In the genomic region with DNA sequence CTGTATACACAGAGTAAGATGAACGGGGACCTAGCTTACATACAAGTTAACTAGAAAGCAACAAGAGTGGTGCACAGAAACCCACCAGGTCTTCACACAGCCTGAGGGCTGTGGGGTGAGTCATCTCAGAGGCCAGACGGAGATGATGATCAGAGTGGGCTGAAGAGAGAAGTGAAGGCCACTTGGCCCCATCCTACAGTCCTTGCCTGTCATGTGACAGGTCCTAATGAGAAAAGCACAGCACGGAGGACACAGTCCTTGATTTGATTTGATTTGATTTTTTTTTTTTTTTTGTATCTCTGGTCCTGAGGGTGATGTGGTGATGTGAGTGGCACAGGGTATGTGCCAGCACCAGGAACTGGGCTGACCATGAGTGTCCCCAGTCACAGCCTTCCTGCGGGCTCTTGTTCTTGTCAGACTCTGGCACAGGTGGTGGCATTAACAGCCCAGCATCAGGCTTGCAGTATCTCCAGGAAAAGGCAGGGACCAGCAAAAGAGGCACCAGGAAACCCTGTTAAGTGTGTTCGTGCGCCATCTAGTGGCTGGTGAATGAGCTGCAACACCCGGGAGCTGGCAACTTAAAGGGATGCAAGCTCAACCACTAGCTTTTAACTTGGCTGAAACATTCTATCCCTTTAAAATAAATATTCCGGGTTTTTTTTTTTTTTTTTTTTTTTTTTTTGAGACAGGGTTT, we compare ENCODE assay signal across 8 mouse cellular contexts. TPM values are rescaled to one million over a fixed set of nuclear protein-coding genes. Genes with fewer than 3 reads are reported as not detected.
DNase-seq lines count a peak whose midpoint lies in the region; ATAC-seq and TF ChIP-seq lines count a peak whose summit lies in the region.

No protein-coding gene starts in this region.

- ATAC-seq in activated CD4-positive, CD25-positive, alpha-beta regulatory T cell, adult 4 months: peak; percentile 63
- ATAC-seq in common myeloid progenitor, adult 5-6 weeks (replicated peaks; ENCODE audit: low read depth, poor library complexity, severe bottlenecking): peak; percentile 77
- peak; percentile 30; the same call in 1 of the 2 replicates for ATAC-seq in intestine, postnatal 0 days
- 0 out of 2 replicates have a peak, but pooled peaks have one; percentile 18 for ATAC-seq in stomach, embryonic 14.5 days (ENCODE audit: insufficient number of reproducible peaks, insufficient read depth, low FRiP score, low read depth)

- no peak overlapping the region for H3K4me2 ChIP-seq in intestine, postnatal 0 days (replicated peaks; ENCODE audit: low read depth)
- no peak overlapping the region for H3K4me2 ChIP-seq in stomach, embryonic 14.5 days (replicated peaks; ENCODE audit: low read depth, low read length)

- no peaks in the 10 kb centered on the region for H3K9me3 ChIP-seq in intestine, postnatal 0 days (ENCODE audit: control insufficient read depth)
- no peaks in the 10 kb centered on the region for H3K9me3 ChIP-seq in limb, embryonic 10.5 days (replicated peaks)
- no peaks in the 10 kb centered on the region for H3K9me3 ChIP-seq in stomach, embryonic 14.5 days (ENCODE audit: control insufficient read depth, low read depth, low read length)

- 0 out of 2 replicates have a peak, but pooled peaks cover 4% of the 10 kb centered on the region for H3K4me1 ChIP-seq in intestine, postnatal 0 days (replicated peaks; ENCODE audit: control insufficient read depth, insufficient read depth, low read length)
- peaks cover 13% of the 10 kb centered on the region for H3K4me1 ChIP-seq in limb, embryonic 10.5 days
- no peaks in the 10 kb centered on the region for H3K4me1 ChIP-seq in stomach, embryonic 14.5 days (ENCODE audit: control insufficient read depth, insufficient read depth, low read length)

- H3K9ac ChIP-seq in intestine, postnatal 0 days (ENCODE audit: low read depth, low read length): no peak overlapping the region
- H3K9ac ChIP-seq in stomach, embryonic 14.5 days (replicated peaks; ENCODE audit: low read depth, low read length): no peak overlapping the region

- TF ChIP-seq CTCF in intestine, postnatal 0 days (IDR thresholded peaks at IDR 0.05; ENCODE audit: low read depth): peak; percentile 89

- no peak overlapping the region for H3K27ac ChIP-seq in intestine, postnatal 0 days (ENCODE audit: low read depth, low read length)
- no peak overlapping the region for H3K27ac ChIP-seq in limb, embryonic 10.5 days
- no peak overlapping the region for H3K27ac ChIP-seq in stomach, embryonic 14.5 days (ENCODE audit: low read length)

- H3K27me3 ChIP-seq in intestine, postnatal 0 days (replicated peaks; ENCODE audit: control insufficient read depth, insufficient read depth, low read length): no peaks in the 10 kb centered on the region
- H3K27me3 ChIP-seq in limb, embryonic 10.5 days (ENCODE audit: low read depth, poor library complexity, severe bottlenecking): no peaks in the 10 kb centered on the region
- H3K27me3 ChIP-seq in stomach, embryonic 14.5 days (ENCODE audit: control insufficient read depth, insufficient read depth, low read length): no peaks in the 10 kb centered on the region

- peak; percentile 76 for DNase-seq in 3134 (ENCODE audit: extremely low read depth, insufficient read length, low spot score)
- peak; percentile 90 for DNase-seq in gastrocnemius, postnatal 10 days
- DNase-seq in limb, embryonic 10.5 days (ENCODE audit: low spot score): peak; percentile 93
- DNase-seq in naive thymus-derived CD4-positive, alpha-beta T cell, adult 2 months (ENCODE audit: low read depth): peak; percentile 90

- WGBS in intestine, postnatal 0 days: 34% methylated on average over 8 of the region's 8 CpGs
- 40% methylated on average over 8 of the region's 8 CpGs for WGBS in limb, embryonic 10.5 days
- WGBS in stomach, embryonic 14.5 days: 36% methylated on average over 8 of the region's 8 CpGs

- no peak overlapping the region for H3K4me3 ChIP-seq in intestine, postnatal 0 days (ENCODE audit: low read depth, low read length)
- no peak overlapping the region for H3K4me3 ChIP-seq in limb, embryonic 10.5 days
- H3K4me3 ChIP-seq in stomach, embryonic 14.5 days (ENCODE audit: low read depth, low read length): no peak overlapping the region

- peaks cover 61% of the 10 kb centered on the region for H3K36me3 ChIP-seq in intestine, postnatal 0 days (ENCODE audit: control insufficient read depth, insufficient read depth)
- peaks cover 81% of the 10 kb centered on the region for H3K36me3 ChIP-seq in limb, embryonic 10.5 days
- H3K36me3 ChIP-seq in stomach, embryonic 14.5 days (ENCODE audit: control insufficient read depth, insufficient read depth, low read length): peaks cover 35% of the 10 kb centered on the region

RNA-seq across cellular contexts. Expression of a gene that starts 11.8 kb away (rescaled TPM):
- 100 to 1,000 TPM; 219 to 245 TPM for polyA plus RNA-seq in activated CD4-positive, CD25-positive, alpha-beta regulatory T cell, adult 4 months (2017; shearing (Covaris generic))
- total RNA-seq in common myeloid progenitor, adult 5-6 weeks (2017): 47.2 and 65.4 TPM in 2 replicates
- 100 to 1,000 TPM; 198 to 232 TPM for total RNA-seq in gastrocnemius, postnatal 10 days (2021)
- 165 and 173 TPM in 2 replicates for polyA plus RNA-seq in intestine, postnatal 0 days (2015; fragmentation: Nextera tagmentation; extraction: Ambion mirVana)
- 287 and 339 TPM in 2 replicates for polyA plus RNA-seq in limb, embryonic 10.5 days (2016; fragmentation: Nextera tagmentation; extraction: Ambion mirVana)
- 242 and 259 TPM in 2 replicates for polyA plus RNA-seq in stomach, embryonic 14.5 days (2014; fragmentation: Nextera tagmentation; extraction: Ambion mirVana)

RNA-seq across cellular contexts. Expression of a gene that starts 39.5 kb away (rescaled TPM):
- 1 to 10 TPM; 2.0 TPM for polyA plus RNA-seq in activated CD4-positive, CD25-positive, alpha-beta regulatory T cell, adult 4 months (2017; shearing (Covaris generic))
- total RNA-seq in common myeloid progenitor, adult 5-6 weeks (2017): 21.6 TPM in 2 replicates
- 1 to 10 TPM; 2.2 to 2.8 TPM for total RNA-seq in gastrocnemius, postnatal 10 days (2021)
- polyA plus RNA-seq in intestine, postnatal 0 days (2015; fragmentation: Nextera tagmentation; extraction: Ambion mirVana): 0.33 and 0.46 TPM in 2 replicates
- 7.3 and 7.7 TPM in 2 replicates for polyA plus RNA-seq in limb, embryonic 10.5 days (2016; fragmentation: Nextera tagmentation; extraction: Ambion mirVana)
- polyA plus RNA-seq in stomach, embryonic 14.5 days (2014; fragmentation: Nextera tagmentation; extraction: Ambion mirVana): 3.3 and 5.5 TPM in 2 replicates

RNA-seq across cellular contexts. Expression of a gene that starts 53.6 kb away (rescaled TPM):
- polyA plus RNA-seq in activated CD4-positive, CD25-positive, alpha-beta regulatory T cell, adult 4 months (2017; shearing (Covaris generic)): 100 to 1,000 TPM; 169 to 182 TPM
- total RNA-seq in common myeloid progenitor, adult 5-6 weeks (2017): 259 and 294 TPM in 2 replicates
- 10 to 100 TPM; 80.8 to 85.2 TPM for total RNA-seq in gastrocnemius, postnatal 10 days (2021)
- 59.5 and 67.4 TPM in 2 replicates for polyA plus RNA-seq in intestine, postnatal 0 days (2015; fragmentation: Nextera tagmentation; extraction: Ambion mirVana)
- 260 and 285 TPM in 2 replicates for polyA plus RNA-seq in limb, embryonic 10.5 days (2016; fragmentation: Nextera tagmentation; extraction: Ambion mirVana)
- polyA plus RNA-seq in stomach, embryonic 14.5 days (2014; fragmentation: Nextera tagmentation; extraction: Ambion mirVana): 206 and 211 TPM in 2 replicates

Comparison
In these comparisons a context has a peak if more than half of its experiments do, and no peak if none do; other contexts are left out.
1. ATAC-seq: peak in every context shown above with its lines; median percentile 77 in common myeloid progenitor, adult 5-6 weeks; 63 in activated CD4-positive, CD25-positive, alpha-beta regulatory T cell, adult 4 months; 30 in intestine, postnatal 0 days; 18 in stomach, embryonic 14.5 days.